Mouse (Mus musculus): ENCODE measurements around the gene Snx14. TPM values are rescaled to one million over a fixed set of nuclear protein-coding genes. Genes with fewer than 3 reads are reported as not detected.

Snx14 gene
- polyA plus RNA-seq, 1 experiment from 2014 or later, result 17.4 TPM

DNA sequence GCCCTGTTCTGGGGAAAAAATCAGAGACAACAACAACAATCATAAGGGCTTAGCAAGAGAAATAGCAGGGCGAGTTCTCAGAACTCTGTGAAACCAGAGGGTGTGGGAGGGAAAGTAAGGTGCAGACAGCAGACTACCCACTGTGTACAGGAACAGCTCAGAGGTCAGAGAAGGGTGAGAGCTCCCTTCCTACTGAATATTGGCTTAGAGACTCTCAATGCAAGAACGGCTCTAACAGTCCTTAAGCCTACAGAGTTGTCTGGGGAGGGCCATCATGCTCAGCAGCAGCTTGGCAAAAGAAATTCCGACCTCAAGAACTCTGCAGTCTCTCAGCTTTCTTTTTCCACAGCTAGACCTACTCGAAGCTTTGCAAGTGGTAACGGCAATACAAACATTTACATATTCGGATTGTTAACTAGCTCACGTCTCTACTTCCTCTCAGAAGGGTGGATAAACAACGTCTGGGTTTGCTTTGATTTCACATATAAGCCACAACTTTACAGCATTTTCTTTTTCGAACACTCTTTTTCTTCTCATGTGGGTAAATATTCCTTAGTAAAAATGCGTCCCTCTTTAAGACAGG, 109.5 kb downstream of the Snx14 start:
- 37% methylated on average over 10 of the region's 10 CpGs for WGBS
- Histone ChIP-seq H3K4me3 (no peak overlapping the region), H3K36me3 (no peaks in the 10 kb centered on the region), H3K27ac (no peak overlapping the region), H3K4me1 (replicated peaks) (peaks cover 27% of the 10 kb centered on the region), H3K9me3 (0 out of 2 replicates have a peak, but pooled peaks cover 2% of the 10 kb centered on the region), H3K27me3 (ENCODE audit: insufficient read depth, poor library complexity, severe bottlenecking) (peaks cover 70% of the 10 kb centered on the region)
- no peak for DNase-seq (ENCODE audit: low spot score)

DNA sequence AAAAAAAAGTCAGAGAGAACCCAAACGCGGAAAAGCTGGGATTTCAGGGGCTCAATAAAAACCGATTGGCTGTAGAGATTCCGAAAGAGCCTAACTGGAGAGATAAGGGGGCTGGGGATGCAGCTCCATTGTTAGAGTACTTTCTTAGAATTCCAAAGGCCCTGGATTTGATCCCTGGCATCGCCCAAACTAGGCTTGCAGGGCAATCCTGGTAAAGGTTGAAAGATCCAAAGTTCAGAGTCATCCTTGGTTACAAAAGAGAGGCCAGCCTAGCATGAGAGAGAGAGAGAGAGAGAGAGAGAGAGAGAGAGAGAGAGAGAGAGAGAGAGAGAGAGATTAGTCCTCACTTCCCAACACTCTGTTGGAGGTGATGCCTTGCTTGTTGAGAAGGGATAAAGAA, 110.1 kb downstream of the Snx14 start:
- no peak overlapping the region for H3K27ac ChIP-seq
- no peaks in the 10 kb centered on the region for H3K36me3 ChIP-seq
- peaks cover 8% of the 10 kb centered on the region; the same call in 1 of the 2 replicates for H3K9me3 ChIP-seq
- no peak overlapping the region for H3K4me3 ChIP-seq
- peaks cover 64% of the 10 kb centered on the region for H3K27me3 ChIP-seq (ENCODE audit: insufficient read depth, poor library complexity, severe bottlenecking)
- no peak for DNase-seq (ENCODE audit: low spot score)
- peaks cover 27% of the 10 kb centered on the region for H3K4me1 ChIP-seq (replicated peaks)
- 10% methylated on average over 5 of the region's 5 CpGs for WGBS

DNA sequence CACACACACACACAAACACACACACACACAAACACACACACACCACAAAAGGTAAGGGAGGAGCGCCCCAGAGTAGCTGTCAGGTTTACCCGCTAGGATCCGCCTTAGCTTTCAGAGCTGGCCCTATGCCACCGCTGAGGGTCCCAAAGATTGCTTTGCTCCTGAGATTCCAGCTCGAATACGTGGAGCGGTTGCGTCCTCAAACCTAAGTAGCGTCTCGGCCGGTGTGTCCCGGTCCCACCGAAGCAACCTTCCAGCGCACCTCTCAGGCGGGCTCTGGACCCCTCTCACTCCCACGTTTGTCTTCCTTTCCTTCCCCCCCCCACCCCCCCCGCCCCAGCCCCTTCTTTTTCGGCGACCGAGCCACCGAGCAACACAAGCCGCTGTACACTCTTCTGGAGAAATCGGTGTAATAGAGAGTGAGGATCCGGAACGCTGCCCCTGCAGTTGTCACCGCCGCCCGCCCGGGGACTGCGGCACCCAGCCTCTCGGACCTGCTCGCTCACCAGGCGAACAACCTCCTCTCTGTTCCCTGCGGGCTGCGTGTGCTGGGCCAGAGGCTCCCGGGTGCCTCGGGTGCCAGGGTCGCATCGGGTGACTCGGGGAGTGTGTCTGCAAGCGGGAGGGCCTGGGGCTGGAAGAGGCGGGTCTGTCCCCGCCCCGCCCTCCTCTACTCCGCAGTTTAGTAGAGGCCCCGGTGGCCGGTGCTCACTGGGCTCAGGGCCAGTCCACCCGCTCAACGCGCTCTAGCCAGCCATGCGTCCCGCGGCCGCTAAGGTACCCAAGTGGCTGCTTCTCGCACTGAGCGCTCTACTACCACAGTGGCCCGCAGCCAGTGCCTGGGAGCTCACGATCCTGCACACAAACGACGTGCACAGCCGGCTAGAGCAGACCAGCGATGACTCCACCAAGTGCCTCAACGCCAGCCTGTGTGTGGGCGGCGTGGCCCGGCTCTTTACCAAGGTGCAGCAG, 111.5 kb downstream of the Snx14 start, which contains the start of gene Nt5e:
Nt5e (plus strand) TSS at position 268 of the 972 bp plus-strand sequence.
- H3K4me1 ChIP-seq (replicated peaks), result peaks cover 20% of the 10 kb centered on the region
- peaks cover 60% of the 10 kb centered on the region for H3K27me3 ChIP-seq (ENCODE audit: insufficient read depth, poor library complexity, severe bottlenecking)
- peaks cover 9% of the 10 kb centered on the region; the same call in 1 of the 2 replicates for H3K9me3 ChIP-seq
- DNase-seq (ENCODE audit: low spot score), result peak; percentile 82
- H3K36me3 ChIP-seq, result no peaks in the 10 kb centered on the region
- under 1% methylated on average over 66 of the region's 66 CpGs for WGBS
- H3K4me3 ChIP-seq, result peak within 1 kb of the TSS; percentile 67
- peak within 1 kb of the TSS; percentile 78 for H3K27ac ChIP-seq

Other genes starting within 250 kb of the Snx14 start
- gene Nt5e, start 111.8 kb downstream of the Snx14 start, polyA plus RNA-seq (2016; fragmentation: Nextera tagmentation; extraction: Ambion mirVana), result 0.95 and 1.3 TPM in 2 replicates
- 0.84 TPM in 1 of 2 replicates, not detected in the other for gene Gm20537, start 17.7 kb upstream of the Snx14 start, polyA plus RNA-seq (2016; fragmentation: Nextera tagmentation; extraction: Ambion mirVana)
- 79.9 and 108 TPM in 2 replicates for gene Syncrip, start 43.6 kb upstream of the Snx14 start, polyA plus RNA-seq (2016; fragmentation: Nextera tagmentation; extraction: Ambion mirVana)
- gene Zfp949, start 109.1 kb upstream of the Snx14 start, polyA plus RNA-seq (2016; fragmentation: Nextera tagmentation; extraction: Ambion mirVana), result 7.6 and 9.0 TPM in 2 replicates
- gene Trim43a, start 141.9 kb upstream of the Snx14 start, polyA plus RNA-seq (2016; fragmentation: Nextera tagmentation; extraction: Ambion mirVana), result 0.09 and 0.13 TPM in 2 replicates

Measured in hindbrain, embryonic 10.5 days (tissue).